Mouse (Mus musculus) thymus, adult 2 months (tissue): ENCODE data around the gene Cep57.

Experiments used
- CTCF ChIP-seq: fragments of 200-500 bp; IDR thresholded peaks from 2 replicates; pipeline ENCODE4 v1.5.1; 2012; ENCODE audit warnings: mild to moderate bottlenecking, control low read depth, low read length, moderate library complexity, borderline replicate concordance; ENCODE audit not compliant: control insufficient read depth, poor library complexity, insufficient read depth; ENCODE audit errors: extremely low read depth
- POLR2A ChIP-seq: fragments of 200-500 bp; IDR thresholded peaks from 2 replicates; pipeline ENCODE4 v1.6.1; 2012; ENCODE audit warnings: mild to moderate bottlenecking, low read length, control low read depth, moderate library complexity; ENCODE audit not compliant: control insufficient read depth, poor library complexity, insufficient read depth; ENCODE audit errors: extremely low read depth

DNA sequence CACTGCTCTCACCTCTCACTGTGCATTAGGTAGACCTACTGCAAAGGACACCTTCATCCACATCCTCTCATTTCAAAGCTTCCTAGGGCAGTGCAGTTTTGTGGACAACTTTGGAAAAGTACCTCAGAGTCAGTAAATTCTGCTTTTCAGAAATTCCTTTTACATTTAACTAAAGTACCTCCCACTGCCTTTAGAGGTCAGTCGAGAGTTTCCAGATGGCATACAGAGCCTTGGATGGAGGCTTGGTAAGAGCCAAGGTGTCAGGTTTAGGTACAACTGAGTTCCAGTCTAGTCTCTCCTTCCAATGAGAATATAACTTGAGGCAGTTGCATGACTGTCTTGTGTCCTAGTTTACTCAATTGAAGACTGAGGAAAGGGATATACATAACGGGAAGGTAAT lies 47.5 kb upstream of the Cep57 start:
- TF ChIP-seq POLR2A (no peak), CTCF (no peak)
